Mouse (Mus musculus) spleen, postnatal 10 days (tissue): ENCODE measurements around the gene Mid1.
A peak's percentile ranks its signal among the peaks of the same experiment; 100 is the strongest.
"Not testable (repeated sequence)": the region's sequence is repeated elsewhere in the genome, so short reads cannot be mapped to it uniquely, and the experiment has no call there.

Source experiments
- DNase-seq, 2 experiments: peaks; one replicate each; pipeline ENCODE4 v3.0.0; 2021 to 2022; ENCODE audit warnings: low spot score in 2 of 2

Mid1 gene

DNA sequence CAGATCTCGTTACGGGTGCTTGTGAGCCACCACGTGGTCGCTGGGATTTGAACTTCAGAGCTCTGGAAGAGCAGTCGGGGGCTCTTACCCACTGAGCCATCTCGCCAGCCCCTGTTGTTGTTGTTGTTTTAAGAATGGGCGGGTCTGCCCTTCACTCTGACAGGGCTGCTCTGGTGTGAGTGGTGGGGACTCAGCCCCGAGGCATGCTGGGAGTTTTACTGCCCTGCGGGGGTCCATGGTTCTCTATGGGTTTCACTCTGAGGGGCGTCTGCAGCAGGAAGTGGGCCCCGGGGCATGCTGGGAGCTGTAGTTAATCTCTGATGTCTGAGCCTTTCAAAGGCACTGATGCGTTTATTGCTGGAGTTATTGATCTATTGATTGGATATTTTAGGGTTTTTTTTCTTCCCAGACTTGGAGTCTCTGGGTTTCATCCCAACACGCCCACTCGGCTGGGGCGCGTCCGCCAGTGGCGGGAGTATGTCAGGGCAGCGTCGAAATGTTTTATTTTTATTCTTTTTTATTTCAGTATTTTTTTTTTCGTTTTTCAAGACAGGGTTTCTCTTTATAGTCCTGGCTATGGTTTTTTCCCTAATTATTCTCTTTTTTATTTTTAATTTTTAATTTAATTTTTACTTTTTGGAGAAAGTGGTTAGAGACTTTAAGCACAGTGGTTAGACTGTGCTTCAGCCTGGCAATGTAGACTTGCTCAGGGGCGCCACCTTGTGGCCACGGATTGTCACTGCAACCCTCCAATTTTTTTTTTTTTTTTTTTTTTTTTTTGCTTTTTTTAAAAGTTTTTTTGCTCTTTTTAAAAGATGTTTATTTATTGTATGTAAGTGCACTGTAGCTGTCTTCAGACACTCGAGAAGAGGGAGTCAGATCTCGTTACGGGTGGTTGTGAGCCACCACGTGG, 332.6 kb downstream of the Mid1 start:
- peak; percentile 77 to 84 for DNase-seq

DNA sequence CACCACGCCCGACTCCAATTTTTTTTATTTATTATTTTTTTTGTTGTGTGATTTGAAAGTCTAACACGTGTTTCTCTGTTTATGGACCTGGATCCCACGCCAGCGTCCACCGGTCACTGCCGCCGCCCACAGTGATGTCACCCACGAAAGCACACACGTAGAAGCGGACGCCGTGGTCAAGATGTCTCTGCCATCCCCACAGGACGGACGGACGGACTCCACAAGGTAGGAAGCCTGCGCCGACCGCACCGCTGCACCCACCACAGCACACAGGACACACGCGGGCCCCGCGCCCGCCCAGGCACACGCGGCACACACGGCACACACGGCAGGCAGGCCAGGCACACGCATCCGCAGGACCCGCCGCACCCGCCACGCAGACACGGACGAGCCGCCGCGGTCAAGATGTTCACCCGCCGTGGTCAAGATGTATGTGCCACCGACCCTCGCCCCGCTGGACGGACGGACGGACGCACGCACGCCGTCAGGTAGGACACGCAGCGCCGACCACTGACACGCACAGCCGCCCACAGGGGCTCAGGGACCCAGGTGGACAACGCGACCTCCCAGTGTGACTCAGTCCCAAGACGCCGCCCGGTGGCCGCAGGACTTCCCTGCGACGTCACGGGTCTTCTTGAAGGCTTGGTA, 333.7 kb downstream of the Mid1 start:
- peak; percentile 64 to 69 for DNase-seq

DNA sequence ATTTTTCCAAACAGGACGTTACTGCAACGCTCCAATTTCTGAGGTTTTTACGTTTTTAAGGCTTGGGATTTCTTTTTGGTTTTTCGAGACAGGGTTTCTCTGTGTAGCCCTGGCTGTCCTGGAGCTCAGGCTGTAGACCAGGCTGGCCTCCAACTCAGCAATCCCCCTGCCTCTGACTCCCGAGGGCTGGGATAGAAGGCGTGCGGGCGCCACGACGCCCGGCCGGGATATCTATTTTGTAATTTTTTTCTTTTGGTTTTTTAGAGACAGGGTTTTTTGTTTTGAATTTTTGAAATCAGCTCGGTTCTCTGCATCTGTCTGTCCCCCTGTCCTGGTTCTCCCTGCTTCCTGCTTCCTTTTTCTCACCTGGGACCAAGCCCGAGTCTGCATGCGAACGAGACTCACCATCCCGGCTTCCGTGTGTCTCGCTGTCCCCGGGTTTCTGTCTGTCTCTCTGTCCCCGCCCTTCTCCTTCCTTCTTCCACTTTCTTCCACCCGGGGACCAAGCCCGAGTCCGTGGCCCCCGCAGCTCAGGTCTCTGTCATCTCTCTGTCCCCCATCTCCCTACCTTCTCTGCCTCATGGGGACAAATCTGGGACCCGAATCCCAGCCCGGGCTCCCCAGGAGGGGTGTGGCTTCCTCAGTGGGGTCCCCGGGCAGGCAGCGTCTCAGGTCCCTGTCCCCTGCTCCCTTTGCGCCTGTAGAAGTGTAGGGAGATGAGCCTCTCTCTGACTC, 334.4 kb downstream of the Mid1 start:
- not testable (repeated sequence) for DNase-seq

DNA sequence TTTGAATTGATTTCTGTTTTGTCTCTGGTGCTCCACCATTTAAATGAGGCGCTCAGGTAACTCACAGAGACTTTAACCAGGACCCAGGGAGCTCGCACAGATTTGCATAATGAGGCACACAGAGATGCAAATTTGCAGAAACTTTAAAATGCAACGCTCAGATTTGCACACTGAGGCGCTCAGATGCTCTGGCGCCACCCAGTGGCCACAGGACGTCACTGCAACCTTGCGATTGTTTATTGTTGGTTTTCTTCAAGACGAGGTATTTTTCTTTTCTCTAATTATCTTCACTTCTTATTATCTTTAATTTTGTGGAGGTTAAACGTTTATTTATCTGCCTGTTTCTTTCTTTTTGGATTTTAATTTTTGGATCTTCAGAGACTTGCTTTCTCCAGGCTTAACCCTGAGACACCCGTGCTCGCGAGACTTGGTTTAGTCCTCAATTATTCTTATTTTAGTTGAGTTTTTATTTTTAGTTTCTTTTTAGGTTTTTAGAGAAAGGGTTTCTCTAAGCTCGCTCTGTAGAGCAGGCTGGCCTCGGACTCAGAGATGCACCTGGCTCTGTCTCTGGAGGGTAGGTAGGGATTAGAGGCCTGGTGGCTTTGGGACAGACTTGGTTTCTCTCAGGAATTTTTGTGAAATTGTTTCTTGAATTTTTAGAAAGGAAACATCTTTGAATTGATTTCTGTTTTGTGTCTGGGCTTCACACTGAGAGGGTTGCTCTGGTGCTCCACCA, 335.1 kb downstream of the Mid1 start:
- peak; percentile 92 for DNase-seq

DNA sequence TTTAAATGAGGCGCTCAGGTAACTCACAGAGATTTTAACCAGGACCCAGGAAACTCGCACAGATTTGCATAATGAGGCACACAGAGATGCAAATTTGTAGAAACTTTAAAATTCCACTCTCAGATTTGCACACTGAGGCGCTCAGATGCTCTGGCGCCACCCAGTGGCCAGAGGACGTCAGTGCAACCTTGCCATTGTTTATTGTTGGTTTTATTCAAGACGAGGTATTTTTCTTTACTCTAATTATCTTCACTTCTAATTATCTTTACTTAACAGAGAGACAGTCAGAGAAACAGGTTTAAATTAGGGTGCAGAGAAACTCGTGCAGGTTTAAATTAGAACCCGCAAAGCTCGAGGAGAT, 335.7 kb downstream of the Mid1 start:
- peak; percentile 77 to 81 for DNase-seq

DNA sequence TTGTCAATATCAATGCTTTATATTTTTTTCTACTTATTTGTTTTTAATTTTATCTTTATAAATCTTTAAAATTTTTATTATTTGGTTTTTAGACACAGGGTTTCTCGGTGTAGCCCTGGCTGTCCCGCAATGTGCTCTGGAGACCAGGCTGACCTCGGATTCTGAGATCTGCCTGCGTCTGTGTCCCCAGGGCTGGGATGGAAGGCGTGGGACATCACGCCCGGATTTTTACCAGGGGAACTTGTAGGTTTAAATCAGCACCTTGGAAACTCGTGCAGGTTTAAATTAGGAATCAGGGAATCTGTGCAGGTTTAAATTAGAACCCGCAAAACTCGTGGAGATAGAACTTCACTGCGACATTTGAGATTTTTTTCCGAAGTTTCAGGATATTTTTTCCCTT, 336.2 kb downstream of the Mid1 start:
- DNase-seq = peak in 1 of 2 experiments; percentile 32

DNA sequence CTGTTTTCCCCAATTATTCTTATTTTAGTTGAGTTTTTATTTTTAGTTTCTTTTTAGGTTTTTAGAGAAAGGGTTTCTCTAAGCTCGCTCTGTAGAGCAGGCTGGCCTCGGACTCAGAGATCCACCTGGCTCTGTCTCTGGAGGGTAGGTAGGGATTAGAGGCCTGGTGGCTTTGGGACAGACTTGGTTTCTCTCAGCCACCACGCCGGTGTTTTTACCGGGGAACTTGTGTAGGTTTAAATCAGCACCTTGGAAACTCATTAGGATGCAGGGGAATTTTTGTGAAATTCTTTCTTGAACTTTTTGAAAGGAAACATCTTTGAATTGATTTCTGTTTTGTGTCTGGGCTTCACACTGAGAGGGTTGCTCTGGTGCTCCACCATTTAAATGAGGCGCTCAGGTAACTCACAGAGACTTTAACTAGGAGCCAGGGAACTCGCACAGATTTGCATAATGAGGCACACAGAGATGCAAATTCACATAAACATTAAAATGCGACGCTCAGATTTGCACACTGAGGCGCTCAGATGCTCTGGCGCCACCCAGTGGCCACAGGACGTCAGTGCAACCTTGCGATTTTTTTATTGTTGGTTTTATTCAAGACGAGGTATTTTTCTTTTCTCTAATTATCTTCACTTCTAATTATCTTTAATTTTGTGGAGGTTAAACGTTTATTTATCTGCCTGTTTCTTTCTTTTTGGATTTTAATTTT, 336.9 kb downstream of the Mid1 start:
- peak; percentile 54 to 63 for DNase-seq
